Mouse (Mus musculus): ENCODE measurements at regions not wholly inside any gene's neighbourhood (a gene's known extent, or its start where the extent isn't known, plus 50 kb on each side); places are given as distances from the start of the nearest gene placed in this dataset.

- ATAC-seq (replicated peaks; ENCODE audit: insufficient number of reproducible peaks, low FRiP score, low TSS enrichment, low read depth) = no peak
Measured at GRCm38 (mm10) chr8:92540636-92541035, 133.5 kb upstream of the Irx6 start.

GRCm38 (mm10) chr8:92545347-92546059 is 128.6 kb upstream of the Irx6 start:
- H3K9me3 ChIP-seq (replicated peaks; ENCODE audit: control insufficient read depth, low read length) = no peaks in the 10 kb centered on the region
- H3K27me3 ChIP-seq (ENCODE audit: control insufficient read depth, insufficient read depth, low read length) = no peaks in the 10 kb centered on the region
- WGBS = 42% methylated on average over 17 of the region's 17 CpGs
- no peak overlapping the region for H3K4me3 ChIP-seq (ENCODE audit: low read depth, low read length)
- H3K4me2 ChIP-seq (ENCODE audit: low read depth, low read length) = no peak overlapping the region
- DNase-seq (ENCODE audit: low spot score) (peak; percentile 50), ATAC-seq (replicated peaks; ENCODE audit: insufficient number of reproducible peaks, low FRiP score, low TSS enrichment, low read depth) (no peak)
- H3K4me1 ChIP-seq (ENCODE audit: control insufficient read depth, insufficient read depth, low read length) = no peaks in the 10 kb centered on the region
- no peak overlapping the region for H3K9ac ChIP-seq (replicated peaks; ENCODE audit: low read length)
- no peaks in the 10 kb centered on the region for H3K36me3 ChIP-seq (replicated peaks; ENCODE audit: control insufficient read depth, insufficient read depth, low read depth, low read length)
- no peak overlapping the region for H3K27ac ChIP-seq (replicated peaks; ENCODE audit: low read depth, low read length)

More at GRCm38 (mm10) chr8:92540636-92541035, 133.5 kb upstream of the Irx6 start:
- Histone ChIP-seq H3K4me1 (ENCODE audit: control insufficient read depth, insufficient read depth, low read length) (no peaks in the 10 kb centered on the region), H3K9me3 (replicated peaks; ENCODE audit: control insufficient read depth, low read length) (no peaks in the 10 kb centered on the region), H3K36me3 (replicated peaks; ENCODE audit: control insufficient read depth, insufficient read depth, low read depth, low read length) (no peaks in the 10 kb centered on the region), H3K4me2 (ENCODE audit: low read depth, low read length) (no peak overlapping the region), H3K27me3 (ENCODE audit: control insufficient read depth, insufficient read depth, low read length) (no peaks in the 10 kb centered on the region), H3K4me3 (ENCODE audit: low read depth, low read length) (no peak overlapping the region), H3K27ac (replicated peaks; ENCODE audit: low read depth, low read length) (no peak overlapping the region), H3K9ac (replicated peaks; ENCODE audit: low read length) (no peak overlapping the region)
- DNase-seq (ENCODE audit: low spot score) = no peak
- WGBS = 61% methylated on average over 2 of the region's 2 CpGs

- ATAC-seq (replicated peaks; ENCODE audit: insufficient number of reproducible peaks, low FRiP score, low TSS enrichment, low read depth) (peak; percentile 81; the same call in 1 of the 2 replicates), DNase-seq (ENCODE audit: low spot score) (peak; percentile 25)
- Histone ChIP-seq H3K4me2 (ENCODE audit: low read depth, low read length) (no peak overlapping the region), H3K36me3 (replicated peaks; ENCODE audit: control insufficient read depth, insufficient read depth, low read depth, low read length) (no peaks in the 10 kb centered on the region), H3K27ac (replicated peaks; ENCODE audit: low read depth, low read length) (no peak overlapping the region), H3K9ac (replicated peaks; ENCODE audit: low read length) (no peak overlapping the region), H3K4me1 (ENCODE audit: control insufficient read depth, insufficient read depth, low read length) (no peaks in the 10 kb centered on the region; the same call in 1 of the 2 replicates), H3K9me3 (replicated peaks; ENCODE audit: control insufficient read depth, low read length) (no peaks in the 10 kb centered on the region), H3K4me3 (ENCODE audit: low read depth, low read length) (no peak overlapping the region), H3K27me3 (ENCODE audit: control insufficient read depth, insufficient read depth, low read length) (no peaks in the 10 kb centered on the region)
- WGBS = 58% methylated on average over 12 of the region's 12 CpGs
Measured at GRCm38 (mm10) chr8:92555140-92555539, 118.9 kb upstream of the Irx6 start.

GRCm38 (mm10) chr8:92555631-92556030 is 118.5 kb upstream of the Irx6 start:
- no peak overlapping the region for H3K4me3 ChIP-seq (ENCODE audit: low read depth, low read length)
- DNase-seq (ENCODE audit: low spot score) (peak; percentile 6), ATAC-seq (replicated peaks; ENCODE audit: insufficient number of reproducible peaks, low FRiP score, low TSS enrichment, low read depth) (no peak)
- no peaks in the 10 kb centered on the region for H3K9me3 ChIP-seq (replicated peaks; ENCODE audit: control insufficient read depth, low read length)
- no peaks in the 10 kb centered on the region; the same call in 1 of the 2 replicates for H3K4me1 ChIP-seq (ENCODE audit: control insufficient read depth, insufficient read depth, low read length)
- WGBS = 25% methylated on average over 7 of the region's 7 CpGs
- no peak overlapping the region for H3K9ac ChIP-seq (replicated peaks; ENCODE audit: low read length)
- H3K27me3 ChIP-seq (ENCODE audit: control insufficient read depth, insufficient read depth, low read length) = no peaks in the 10 kb centered on the region
- no peak overlapping the region for H3K27ac ChIP-seq (replicated peaks; ENCODE audit: low read depth, low read length)
- H3K36me3 ChIP-seq (replicated peaks; ENCODE audit: control insufficient read depth, insufficient read depth, low read depth, low read length) = no peaks in the 10 kb centered on the region
- H3K4me2 ChIP-seq (ENCODE audit: low read depth, low read length) = no peak overlapping the region

- 54% methylated on average over 5 of the region's 5 CpGs for WGBS
- DNase-seq (ENCODE audit: low spot score) = no peak
Measured at GRCm38 (mm10) chr8:92562471-92562870, 111.6 kb upstream of the Irx6 start.

GRCm38 (mm10) chr8:92562962-92563361 is 111.1 kb upstream of the Irx6 start:
- H3K4me3 ChIP-seq (ENCODE audit: low read depth, low read length) = no peak overlapping the region
- H3K4me2 ChIP-seq (ENCODE audit: low read depth, low read length) = no peak overlapping the region
- ATAC-seq (replicated peaks; ENCODE audit: insufficient number of reproducible peaks, low FRiP score, low TSS enrichment, low read depth) (no peak), DNase-seq (ENCODE audit: low spot score) (no peak)
- WGBS = 56% methylated on average over 5 of the region's 5 CpGs
- no peaks in the 10 kb centered on the region for H3K9me3 ChIP-seq (replicated peaks; ENCODE audit: control insufficient read depth, low read length)
- H3K36me3 ChIP-seq (replicated peaks; ENCODE audit: control insufficient read depth, insufficient read depth, low read depth, low read length) = no peaks in the 10 kb centered on the region
- no peaks in the 10 kb centered on the region for H3K27me3 ChIP-seq (ENCODE audit: control insufficient read depth, insufficient read depth, low read length)
- no peak overlapping the region for H3K9ac ChIP-seq (replicated peaks; ENCODE audit: low read length)
- no peaks in the 10 kb centered on the region for H3K4me1 ChIP-seq (ENCODE audit: control insufficient read depth, insufficient read depth, low read length)
- H3K27ac ChIP-seq (replicated peaks; ENCODE audit: low read depth, low read length) = no peak overlapping the region

More at GRCm38 (mm10) chr8:92562471-92562870, 111.6 kb upstream of the Irx6 start:
- H3K9ac ChIP-seq (replicated peaks; ENCODE audit: low read length) = no peak overlapping the region
- no peak overlapping the region for H3K27ac ChIP-seq (replicated peaks; ENCODE audit: low read depth, low read length)
- H3K4me1 ChIP-seq (ENCODE audit: control insufficient read depth, insufficient read depth, low read length) = no peaks in the 10 kb centered on the region
- no peak for ATAC-seq (replicated peaks; ENCODE audit: insufficient number of reproducible peaks, low FRiP score, low TSS enrichment, low read depth)
- H3K36me3 ChIP-seq (replicated peaks; ENCODE audit: control insufficient read depth, insufficient read depth, low read depth, low read length) = no peaks in the 10 kb centered on the region
- H3K9me3 ChIP-seq (replicated peaks; ENCODE audit: control insufficient read depth, low read length) = no peaks in the 10 kb centered on the region
- no peaks in the 10 kb centered on the region for H3K27me3 ChIP-seq (ENCODE audit: control insufficient read depth, insufficient read depth, low read length)
- H3K4me3 ChIP-seq (ENCODE audit: low read depth, low read length) = no peak overlapping the region
- no peak overlapping the region for H3K4me2 ChIP-seq (ENCODE audit: low read depth, low read length)

- WGBS = 84% methylated on average over 10 of the region's 10 CpGs
Measured at GRCm38 (mm10) chr8:92569650-92570049, 104.4 kb upstream of the Irx6 start.

GRCm38 (mm10) chr8:92579446-92579845 is 94.6 kb upstream of the Irx6 start:
- ATAC-seq (replicated peaks; ENCODE audit: insufficient number of reproducible peaks, low FRiP score, low TSS enrichment, low read depth) = no peak
- H3K9ac ChIP-seq (replicated peaks; ENCODE audit: low read length) = no peak overlapping the region
- 65% methylated on average over 2 of the region's 2 CpGs for WGBS
- no peak overlapping the region for H3K4me3 ChIP-seq (ENCODE audit: low read depth, low read length)
- no peaks in the 10 kb centered on the region for H3K9me3 ChIP-seq (replicated peaks; ENCODE audit: control insufficient read depth, low read length)
- no peaks in the 10 kb centered on the region for H3K27me3 ChIP-seq (ENCODE audit: control insufficient read depth, insufficient read depth, low read length)
- no peaks in the 10 kb centered on the region for H3K4me1 ChIP-seq (ENCODE audit: control insufficient read depth, insufficient read depth, low read length)
- H3K27ac ChIP-seq (replicated peaks; ENCODE audit: low read depth, low read length) = no peak overlapping the region
- H3K4me2 ChIP-seq (ENCODE audit: low read depth, low read length) = no peak overlapping the region
- H3K36me3 ChIP-seq (replicated peaks; ENCODE audit: control insufficient read depth, insufficient read depth, low read depth, low read length) = no peaks in the 10 kb centered on the region
- no peak for DNase-seq (ENCODE audit: low spot score)

More at GRCm38 (mm10) chr8:92569650-92570049, 104.4 kb upstream of the Irx6 start:
- Histone ChIP-seq H3K27me3 (ENCODE audit: control insufficient read depth, insufficient read depth, low read length) (no peaks in the 10 kb centered on the region), H3K9ac (replicated peaks; ENCODE audit: low read length) (no peak overlapping the region), H3K9me3 (replicated peaks; ENCODE audit: control insufficient read depth, low read length) (no peaks in the 10 kb centered on the region), H3K4me1 (ENCODE audit: control insufficient read depth, insufficient read depth, low read length) (no peaks in the 10 kb centered on the region), H3K36me3 (replicated peaks; ENCODE audit: control insufficient read depth, insufficient read depth, low read depth, low read length) (no peaks in the 10 kb centered on the region), H3K27ac (replicated peaks; ENCODE audit: low read depth, low read length) (no peak overlapping the region), H3K4me3 (ENCODE audit: low read depth, low read length) (no peak overlapping the region), H3K4me2 (ENCODE audit: low read depth, low read length) (no peak overlapping the region)
- ATAC-seq (replicated peaks; ENCODE audit: insufficient number of reproducible peaks, low FRiP score, low TSS enrichment, low read depth) (no peak), DNase-seq (ENCODE audit: low spot score) (no peak)

Data from embryonic facial prominence, embryonic 11.5 days (tissue).